Mouse (Mus musculus) left cerebral cortex, adult 18-20 months (tissue): ENCODE results near the gene Prmt1. TPM values are rescaled to one million over a fixed set of nuclear protein-coding genes. Genes with fewer than 3 reads are reported as not detected.
"Not testable (repeated sequence)": the region's sequence is repeated elsewhere in the genome, so short reads cannot be mapped to it uniquely, and the experiment has no call there.

ENCODE experiments used
- DNase-seq, 2 experiments: peaks; one replicate each; pipeline ENCODE4 v3.0.0; 2021 to 2022; ENCODE audit warnings: low spot score in 2 of 2, mixed read lengths in 1 of 2
- long read RNA-seq, 2 experiments: library from polyadenylated mRNA; stranded (forward); transcript quantifications; one replicate each; pipeline ENCODE4 v2.0.0; 2021
- total RNA-seq, 2 experiments: library from RNA; stranded (reverse); gene quantifications; 2 replicates each; pipeline ENCODE4 v1.2.3; 2021

Prmt1 gene
- total RNA-seq = 100 to 1,000 TPM; 174 to 178 TPM
- long read RNA-seq, experiment 1, transcript Prmt1-203 (10 exons, 2,147 nt) = major isoform, 19 of 32 reads
- long read RNA-seq, experiment 1, partial matches to known transcripts = 5 of 32 reads
- long read RNA-seq, experiment 1, other reads (novel, unspliced or antisense) = 6 of 32 reads
- long read RNA-seq, experiment 2, transcript Prmt1-203 (10 exons, 2,147 nt) = major isoform, 12 of 18 reads
- long read RNA-seq, experiment 2, partial matches to known transcripts = 2 of 18 reads
- long read RNA-seq, experiment 2, other reads (novel, unspliced or antisense) = 4 of 18 reads

GRCm38 (mm10) chr7:44986192-44986878 lies at the start of gene Prmt1:
Gene Prmt1 (minus strand): TSS chr7:44986568.
- DNase-seq = peak; percentile 94 to 98

DNA sequence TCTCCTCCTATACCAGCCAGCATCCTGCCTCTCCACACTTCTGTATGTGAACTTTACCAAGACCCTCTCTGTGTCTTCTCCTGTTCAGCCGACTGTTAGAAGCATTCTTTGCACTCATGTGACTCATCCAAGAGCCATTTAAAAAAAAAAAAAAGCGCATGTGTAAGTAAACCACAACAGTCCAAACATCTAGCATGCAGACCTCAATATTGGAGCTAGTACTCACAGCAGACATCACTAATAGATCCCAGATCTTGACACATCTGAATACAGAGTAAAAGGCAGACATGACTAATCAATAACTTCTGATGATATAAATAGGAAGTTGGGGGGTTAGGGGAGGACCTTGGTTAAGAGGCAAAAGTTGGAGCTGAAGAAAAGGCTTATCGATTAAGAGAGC lies 49.3 kb upstream of the Prmt1 start:
- DNase-seq = no peak

DNA sequence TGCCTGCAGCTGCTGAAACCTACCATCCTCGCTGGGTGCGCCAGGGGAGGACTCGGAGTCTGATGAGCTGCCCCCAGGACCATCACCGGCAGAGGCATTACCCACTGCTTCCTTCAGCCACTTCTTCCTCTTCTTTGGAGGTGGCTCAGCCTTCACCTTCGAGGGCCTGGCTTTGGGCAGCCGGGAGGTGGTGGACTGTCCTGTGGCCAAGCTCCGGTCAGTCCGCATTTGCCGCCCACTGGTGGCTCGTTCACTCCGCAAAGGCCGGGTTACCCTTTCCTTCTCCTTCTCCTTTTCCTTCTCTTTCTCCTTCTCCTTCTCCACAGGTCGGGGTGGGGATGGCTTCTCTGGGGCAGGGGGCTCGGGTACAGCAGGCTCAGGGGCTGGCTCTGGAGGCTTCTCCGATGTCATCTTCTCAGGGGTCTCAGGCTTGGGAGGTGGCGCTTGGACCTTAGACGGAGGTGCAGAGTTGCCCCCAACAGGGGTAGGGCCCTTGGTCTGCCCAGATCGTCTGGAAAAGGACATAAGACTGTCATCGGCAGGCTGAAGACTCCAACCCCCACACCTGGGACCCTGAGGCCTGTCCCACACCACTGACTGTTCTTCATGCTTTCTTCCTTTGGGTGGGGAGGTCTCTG lies 47.5 kb upstream of the Prmt1 start:
- no peak for DNase-seq

GRCm38 (mm10) chr7:45030857-45031256 lies 44.5 kb upstream of the Prmt1 start:
- no peak for DNase-seq

DNA sequence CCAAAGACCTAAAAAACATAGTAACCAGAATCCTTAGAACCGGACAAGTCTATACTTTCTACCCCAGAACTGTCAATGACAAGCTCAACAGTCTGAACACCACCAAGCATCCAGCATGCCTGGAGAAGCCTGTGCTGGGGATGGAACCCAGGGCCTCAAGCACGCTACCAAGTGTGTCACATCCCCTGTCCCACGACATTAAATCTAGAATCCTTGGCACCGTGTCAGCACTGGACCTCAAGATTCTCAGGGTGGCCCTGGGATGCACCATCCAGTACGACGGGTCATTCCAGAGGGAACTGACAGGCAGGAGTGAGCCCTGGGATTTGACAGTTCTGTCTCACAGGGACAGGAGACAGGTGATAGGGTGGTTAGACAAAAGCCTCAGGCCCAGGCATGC lies 43.6 kb upstream of the Prmt1 start:
- DNase-seq = no peak

GRCm38 (mm10) chr7:45028351-45028750 lies 42.0 kb upstream of the Prmt1 start:
- DNase-seq = no peak

- no peak for DNase-seq
Observed at GRCm38 (mm10) chr7:45027761-45028160, 41.4 kb upstream of the Prmt1 start.

DNA sequence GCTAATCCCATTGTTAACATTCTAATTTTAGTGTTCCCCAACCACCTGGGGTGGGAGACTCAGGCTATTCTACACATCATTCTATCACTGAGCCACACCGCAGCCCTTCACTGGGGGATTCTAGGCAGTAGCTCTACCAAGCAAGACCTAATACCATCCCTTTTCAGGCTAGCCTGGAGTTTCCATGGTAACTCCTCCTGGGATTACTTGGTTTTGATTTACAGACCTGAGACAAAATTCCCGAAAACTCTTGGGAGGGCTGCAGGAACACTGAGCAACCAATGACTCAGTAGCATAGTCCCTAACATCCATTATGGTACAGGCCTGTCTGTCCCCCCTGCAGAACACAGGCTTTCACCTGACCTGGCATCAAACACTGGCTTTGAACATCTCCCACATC lies 39.9 kb upstream of the Prmt1 start:
- no peak for DNase-seq

- no peak for DNase-seq
Observed at GRCm38 (mm10) chr7:45025601-45026220, 39.3 kb upstream of the Prmt1 start.

DNA sequence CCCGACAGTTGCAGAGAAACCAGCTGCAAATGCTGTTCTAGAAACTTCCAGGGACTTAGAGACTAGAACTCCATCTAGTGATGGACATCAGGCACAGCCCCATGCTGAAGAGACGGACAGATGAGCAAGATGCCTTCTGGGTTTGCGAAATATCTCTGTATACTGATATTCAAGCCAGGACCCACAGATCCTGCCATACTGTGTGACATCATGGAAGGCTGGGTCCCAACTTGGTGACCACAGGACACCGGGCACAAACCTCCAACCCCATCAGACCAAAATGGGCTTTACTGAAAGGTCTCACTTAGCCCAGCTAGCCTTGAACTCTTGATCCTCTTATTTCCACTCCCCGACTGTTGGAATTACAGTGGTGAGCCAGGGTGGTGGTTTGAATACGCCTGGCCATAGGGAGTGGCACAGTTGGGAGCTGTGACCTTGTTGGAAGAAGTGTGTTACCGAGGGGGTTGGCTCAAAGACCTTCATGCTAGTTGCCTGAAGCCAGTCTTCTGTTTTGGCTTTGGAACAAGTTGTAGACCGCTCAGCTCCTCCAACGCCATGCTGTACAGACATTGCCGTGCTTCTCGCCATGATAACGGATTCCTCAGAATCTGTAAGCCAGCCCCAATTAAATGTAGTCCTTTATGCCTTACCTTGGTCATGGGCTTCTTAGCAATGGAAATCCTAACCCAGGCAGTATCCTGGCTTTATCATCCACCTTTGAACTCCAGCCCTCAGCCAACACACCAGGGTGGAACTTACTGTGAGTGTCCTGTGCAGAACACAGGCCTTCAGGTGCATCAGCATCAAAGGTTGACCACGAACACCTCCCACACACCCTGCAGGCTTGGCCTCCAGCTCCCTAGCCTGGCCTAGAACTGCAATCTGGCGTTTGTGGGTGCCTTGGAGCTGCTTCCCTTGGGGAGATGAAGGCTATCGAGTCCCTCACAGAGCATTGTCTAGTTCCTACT lies 38.2 kb upstream of the Prmt1 start:
- no peak for DNase-seq

DNA sequence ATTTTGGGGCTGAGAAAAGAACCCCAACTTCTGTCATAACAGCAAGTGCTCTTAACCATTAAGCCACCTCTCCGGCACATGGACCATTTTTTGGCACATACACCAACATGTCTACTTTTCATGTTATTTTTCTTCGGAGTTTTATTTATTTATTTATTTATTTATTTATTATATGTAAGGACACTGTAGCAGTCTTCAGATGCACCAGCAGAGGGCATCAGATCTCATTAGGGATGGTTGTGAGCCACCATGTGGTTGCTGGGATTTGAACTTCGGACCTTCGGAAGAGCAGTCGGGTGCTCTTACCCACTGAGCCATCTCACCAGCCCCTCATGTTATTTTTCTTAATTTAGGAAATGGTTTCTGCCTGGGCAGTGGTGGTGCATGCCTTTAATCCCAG lies 37.3 kb upstream of the Prmt1 start:
- DNase-seq = not testable (repeated sequence)

DNA sequence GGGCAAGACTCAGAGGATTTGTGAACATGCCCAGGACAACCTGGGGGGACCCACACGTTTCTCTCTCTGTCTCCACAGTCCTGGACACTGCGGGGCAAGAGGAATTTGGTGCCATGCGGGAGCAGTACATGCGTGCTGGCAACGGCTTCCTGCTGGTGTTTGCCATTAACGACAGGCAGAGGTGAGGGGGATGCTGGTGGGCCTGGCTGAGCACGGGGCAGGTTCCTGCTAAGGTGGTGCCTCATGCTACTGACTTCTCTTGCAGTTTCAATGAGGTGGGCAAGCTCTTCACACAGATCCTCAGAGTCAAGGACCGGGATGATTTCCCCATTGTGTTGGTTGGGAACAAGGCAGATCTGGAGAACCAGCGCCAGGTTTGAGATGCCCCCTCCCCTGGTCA lies 33.9 kb upstream of the Prmt1 start:
- no peak for DNase-seq

DNA sequence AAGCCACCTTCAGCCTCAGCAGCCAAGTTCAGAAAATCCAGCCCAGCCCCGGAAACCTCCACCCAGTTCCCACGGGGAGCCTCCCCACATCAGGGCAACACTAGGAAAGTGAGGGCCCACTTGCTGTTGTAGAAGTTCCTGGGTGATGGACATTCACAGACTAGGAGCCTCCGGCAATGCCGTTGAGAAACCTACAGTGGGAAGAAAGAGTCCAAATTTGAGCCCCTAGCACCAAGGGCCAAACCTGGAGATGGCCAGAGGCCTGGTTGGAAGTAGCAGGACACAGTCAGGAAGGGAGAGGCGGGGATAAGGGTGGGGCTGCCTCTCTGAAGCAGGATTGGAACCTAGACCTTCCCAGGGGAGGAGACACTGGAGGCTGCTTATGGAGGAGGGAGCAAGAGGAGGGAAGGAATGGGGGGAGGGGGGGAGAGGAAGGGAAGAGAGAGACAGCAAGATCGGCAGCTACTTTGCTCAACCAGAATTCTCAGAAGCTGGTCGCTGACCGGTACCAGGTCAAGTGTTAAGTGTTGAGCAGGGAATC lies 32.7 kb upstream of the Prmt1 start:
- DNase-seq = peak in 1 of 2 experiments; percentile 20

- peak; percentile 71 to 80 for DNase-seq
Observed at GRCm38 (mm10) chr7:45017242-45018061, 31.1 kb upstream of the Prmt1 start, which contains the start of gene Rras. Gene Rras (plus strand): TSS chr7:45017961.

DNA sequence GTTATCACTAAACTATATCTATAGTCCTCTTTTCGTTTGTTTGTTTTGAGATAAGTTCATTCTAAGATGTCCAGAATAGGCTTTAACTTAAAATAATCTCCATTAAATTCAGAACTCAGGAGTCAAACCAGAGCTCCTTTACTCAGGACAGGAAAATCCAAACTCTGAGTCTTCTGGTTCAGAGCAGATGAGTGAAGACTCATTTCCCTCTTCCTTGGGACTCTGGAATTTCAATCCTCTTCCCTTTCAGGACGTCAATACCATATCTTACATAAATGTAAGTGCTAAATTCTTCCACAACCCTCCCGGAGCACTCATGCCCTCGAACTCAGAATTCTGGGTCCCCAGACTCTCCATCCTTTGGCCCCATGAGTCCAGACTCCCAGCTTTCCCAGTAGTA lies 30.4 kb upstream of the Prmt1 start:
- DNase-seq = no peak

- peak; percentile 99 to 100 for DNase-seq
Observed at GRCm38 (mm10) chr7:45015957-45016612, 29.7 kb upstream of the Prmt1 start, which contains the start of gene Scaf1. Gene Scaf1 (minus strand): TSS chr7:45016363.

- DNase-seq = no peak
Observed at GRCm38 (mm10) chr7:45015344-45015956, 29.1 kb upstream of the Prmt1 start.

- DNase-seq = no peak
Observed at GRCm38 (mm10) chr7:45014096-45014451, 27.7 kb upstream of the Prmt1 start.
